Mouse (Mus musculus): ENCODE data around the gene Rabgap1l. TPM values are rescaled to one million over a fixed set of nuclear protein-coding genes. Genes with fewer than 3 reads are reported as not detected.

The Rabgap1l gene
- total RNA-seq (2023), result 203 TPM

GRCm38 (mm10) chr1:160792686-160793355 lies at the start of gene Rabgap1l:
Gene Rabgap1l, minus strand, starts transcription at chr1:160793211.

GRCm38 (mm10) chr1:160212703-160213669 lies 580.0 kb downstream of the Rabgap1l start, which contains the start of gene Cacybp:
Gene Cacybp, minus strand, starts transcription at chr1:160212875.

GRCm38 (mm10) chr1:160194529-160195336 lies 598.3 kb downstream of the Rabgap1l start, which contains the start of gene Mrps14:
Gene Mrps14, plus strand, starts transcription at chr1:160195215.

Other genes starting within 250 kb of the Rabgap1l start
- 85.7 TPM for gene Rc3h1, start 113.2 kb upstream of the Rabgap1l start, total RNA-seq (2023)
- 2.5 TPM for gene Serpinc1, start 185.4 kb upstream of the Rabgap1l start, total RNA-seq (2023)
- gene Zbtb37, start 241.6 kb upstream of the Rabgap1l start, total RNA-seq (2023), result 36.0 TPM